Mouse (Mus musculus) testis, adult 2 months (tissue): ENCODE results near the gene Tyro3. TPM values are rescaled to one million over a fixed set of nuclear protein-coding genes. Genes with fewer than 3 reads are reported as not detected.

Source experiments
- H3K27ac ChIP-seq: fragments of 200-500 bp; 2 replicates; pipeline ENCODE4 v1.5.1; 2012; ENCODE audit warnings: low read depth, low read length; ENCODE audit not compliant: control insufficient read depth, insufficient read depth
- H3K27me3 ChIP-seq: fragments of 200-500 bp; 2 replicates; pipeline ENCODE4 v1.6.1; 2012; ENCODE audit warnings: mild to moderate bottlenecking, low read length, moderate library complexity; ENCODE audit not compliant: control insufficient read depth, insufficient read depth
- H3K36me3 ChIP-seq: fragments of 200-500 bp; 2 replicates; pipeline ENCODE4 v1.6.1; 2012; ENCODE audit warnings: mild to moderate bottlenecking, low read length; ENCODE audit not compliant: control insufficient read depth, insufficient read depth
- H3K4me1 ChIP-seq: fragments of 200-500 bp; 2 replicates; pipeline ENCODE4 v1.6.1; 2012; ENCODE audit warnings: low read length; ENCODE audit not compliant: control insufficient read depth, insufficient read depth
- H3K4me3 ChIP-seq: fragments of 200-500 bp; 2 replicates; pipeline ENCODE4 v1.5.1; 2012; ENCODE audit warnings: low read depth, mild to moderate bottlenecking, low read length, moderate library complexity, mixed read lengths; ENCODE audit not compliant: control insufficient read depth
- CTCF ChIP-seq: fragments of 200-500 bp; IDR thresholded peaks from 2 replicates; pipeline ENCODE4 v1.5.1; 2012; ENCODE audit warnings: low read depth, mild to moderate bottlenecking, inconsistent platforms, low read length, moderate library complexity; ENCODE audit not compliant: control insufficient read depth, insufficient read depth, insufficient replicate concordance
- POLR2A ChIP-seq: fragments of 200-500 bp; IDR thresholded peaks from 2 replicates; pipeline ENCODE4 v1.6.1; 2012; ENCODE audit warnings: low read depth, mild to moderate bottlenecking, inconsistent platforms, low read length, moderate library complexity; ENCODE audit not compliant: control insufficient read depth
- polyA plus RNA-seq: library from polyadenylated mRNA; depleted of rRNA; stranded (reverse); fragments of >200 nt; gene quantifications from 2 replicates; pipeline ENCODE4 v1.2.3, GENCODE M21; 2012

The Tyro3 gene
- polyA plus RNA-seq, 1 experiment, result 26.0 TPM

GRCm38 (mm10) chr2:119805536-119805935, 8.0 kb downstream of the Tyro3 start:
- Histone ChIP-seq H3K36me3 (no peaks in the 10 kb centered on the region), H3K4me3 (no peak overlapping the region), H3K4me1 (no peaks in the 10 kb centered on the region), H3K27me3 (no peaks in the 10 kb centered on the region), H3K27ac (no peak overlapping the region)
- TF ChIP-seq POLR2A (no peak), CTCF (no peak)

DNA sequence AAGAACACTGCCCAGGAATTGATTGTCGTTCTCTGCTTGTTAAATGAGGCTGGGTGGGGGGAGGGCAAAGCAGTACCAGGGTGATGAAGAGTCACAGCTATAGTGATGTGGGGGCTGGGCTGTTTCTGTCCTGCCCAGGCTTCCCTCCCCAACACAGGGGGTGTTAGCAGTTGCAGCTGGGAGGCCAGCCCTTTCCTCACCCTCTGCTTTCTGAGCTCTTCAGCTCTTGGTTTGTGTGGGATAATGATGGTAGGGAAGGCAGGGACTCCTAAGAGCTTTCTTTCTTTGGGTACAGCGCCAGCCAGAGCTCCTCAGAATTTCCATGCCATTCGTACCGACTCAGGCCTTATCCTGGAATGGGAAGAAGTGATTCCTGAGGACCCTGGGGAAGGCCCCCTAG, 10.9 kb downstream of the Tyro3 start:
- H3K27ac ChIP-seq, result no peak overlapping the region
- H3K27me3 ChIP-seq, result no peaks in the 10 kb centered on the region
- H3K36me3 ChIP-seq, result no peaks in the 10 kb centered on the region
- H3K4me3 ChIP-seq, result no peak overlapping the region
- no peaks in the 10 kb centered on the region for H3K4me1 ChIP-seq
- TF ChIP-seq CTCF, result no peak
- no peak for TF ChIP-seq POLR2A

DNA sequence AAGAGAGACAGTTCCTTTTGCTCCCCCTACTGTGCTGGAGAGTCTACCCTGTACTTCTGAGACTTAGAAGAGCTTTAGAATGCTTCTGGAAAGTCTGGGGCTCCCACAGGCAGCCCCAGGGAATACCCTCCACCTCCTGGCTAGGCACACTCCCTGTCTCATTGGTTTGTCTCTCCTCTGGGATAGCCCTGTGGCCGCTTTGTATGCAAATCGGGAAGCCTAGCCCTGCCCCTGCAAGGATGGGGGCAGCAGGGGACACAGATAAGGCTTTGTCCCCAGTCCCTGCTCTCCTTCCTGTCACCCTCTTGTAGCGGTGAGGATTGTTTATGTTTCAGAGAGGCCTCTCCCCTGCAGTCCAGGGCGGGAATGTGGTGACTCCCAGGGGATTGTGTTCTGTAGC, 11.3 kb downstream of the Tyro3 start:
- no peaks in the 10 kb centered on the region for H3K27me3 ChIP-seq
- no peak overlapping the region; the same call in 1 of the 2 replicates for H3K27ac ChIP-seq
- no peaks in the 10 kb centered on the region for H3K36me3 ChIP-seq
- TF ChIP-seq CTCF (no peak), POLR2A (no peak)
- no peak overlapping the region for H3K4me3 ChIP-seq
- no peaks in the 10 kb centered on the region for H3K4me1 ChIP-seq

DNA sequence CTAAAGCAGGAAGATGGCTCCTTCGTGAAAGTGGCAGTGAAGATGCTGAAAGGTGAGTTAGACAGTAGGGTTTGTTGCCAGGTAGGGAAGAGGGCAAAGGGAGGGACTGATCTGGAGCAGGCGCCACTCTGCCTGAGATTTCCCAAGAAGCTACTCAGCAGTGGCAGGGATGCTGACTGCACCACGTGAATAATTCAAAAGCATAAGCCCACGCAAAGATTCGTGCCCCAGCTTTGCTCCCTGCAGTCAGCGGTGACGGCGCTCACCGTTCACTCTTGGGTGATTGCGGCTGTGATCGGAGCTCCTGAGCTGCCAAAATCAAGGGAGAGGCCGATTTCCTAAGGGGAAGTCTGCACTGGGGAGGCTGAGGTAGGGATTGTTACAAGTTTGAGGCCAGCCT, 13.4 kb downstream of the Tyro3 start:
- Histone ChIP-seq H3K27ac (no peak overlapping the region), H3K36me3 (no peaks in the 10 kb centered on the region), H3K4me3 (no peak overlapping the region), H3K27me3 (no peaks in the 10 kb centered on the region), H3K4me1 (no peaks in the 10 kb centered on the region)
- TF ChIP-seq CTCF (no peak), POLR2A (no peak)

GRCm38 (mm10) chr2:119811490-119812146, 14.1 kb downstream of the Tyro3 start:
- Histone ChIP-seq H3K36me3 (no peaks in the 10 kb centered on the region), H3K4me1 (no peaks in the 10 kb centered on the region), H3K27ac (no peak overlapping the region), H3K4me3 (no peak overlapping the region), H3K27me3 (no peaks in the 10 kb centered on the region)
- TF ChIP-seq CTCF (no peak), POLR2A (no peak)

DNA sequence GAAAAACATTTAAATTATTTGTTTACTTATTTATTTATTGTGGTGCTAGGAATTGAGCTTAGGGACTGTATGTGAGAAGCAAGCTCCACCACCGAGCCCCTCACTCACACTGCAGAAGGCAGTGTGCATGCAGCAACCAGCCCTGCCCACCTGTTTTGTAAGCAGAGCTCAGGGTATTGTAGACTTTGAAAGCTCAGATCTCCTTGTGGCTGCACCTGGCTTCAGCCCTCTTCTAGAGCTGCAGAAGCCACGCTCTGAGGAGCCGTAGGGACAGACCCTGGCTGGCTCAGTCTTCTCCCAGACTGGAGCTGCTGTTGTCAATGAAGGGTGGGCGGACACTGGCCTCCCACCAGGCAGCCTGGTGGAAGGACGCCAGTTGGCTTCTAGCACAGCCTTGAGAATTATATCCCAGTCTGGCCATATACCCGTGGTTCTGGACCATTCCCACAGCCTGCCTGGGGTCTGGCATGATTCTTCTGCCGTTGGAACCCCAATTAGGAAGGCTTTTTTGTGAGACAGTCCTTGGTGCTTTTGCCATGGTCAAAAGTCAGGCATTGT, 16.9 kb downstream of the Tyro3 start:
- TF ChIP-seq POLR2A (no peak), CTCF (no peak)
- Histone ChIP-seq H3K4me1 (no peaks in the 10 kb centered on the region), H3K27ac (peak overlapping the region; percentile 6), H3K4me3 (no peak overlapping the region), H3K27me3 (no peaks in the 10 kb centered on the region), H3K36me3 (no peaks in the 10 kb centered on the region)

DNA sequence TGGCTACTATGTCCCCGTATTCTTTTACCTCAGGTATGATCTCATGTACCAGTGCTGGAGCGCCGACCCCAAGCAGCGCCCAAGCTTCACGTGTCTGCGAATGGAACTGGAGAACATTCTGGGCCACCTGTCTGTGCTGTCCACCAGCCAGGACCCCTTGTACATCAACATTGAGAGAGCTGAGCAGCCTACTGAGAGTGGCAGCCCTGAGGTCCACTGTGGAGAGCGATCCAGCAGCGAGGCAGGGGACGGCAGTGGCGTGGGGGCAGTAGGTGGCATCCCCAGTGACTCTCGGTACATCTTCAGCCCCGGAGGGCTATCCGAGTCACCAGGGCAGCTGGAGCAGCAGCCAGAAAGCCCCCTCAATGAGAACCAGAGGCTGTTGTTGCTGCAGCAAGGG, 19.1 kb downstream of the Tyro3 start:
- Histone ChIP-seq H3K4me3 (no peak overlapping the region), H3K27ac (no peak overlapping the region), H3K4me1 (no peaks in the 10 kb centered on the region), H3K36me3 (no peaks in the 10 kb centered on the region), H3K27me3 (no peaks in the 10 kb centered on the region)
- no peak for TF ChIP-seq CTCF
- TF ChIP-seq POLR2A, result no peak
